Mouse (Mus musculus): ENCODE results near the gene Zfp213. TPM values are rescaled to one million over a fixed set of nuclear protein-coding genes. Genes with fewer than 3 reads are reported as not detected.
"Not testable (repeated sequence)": the region's sequence is repeated elsewhere in the genome, so short reads cannot be mapped to it uniquely, and the experiment has no call there.

Zfp213 gene
- total RNA-seq, 2 experiments from 2014 or later, result 6.5 to 7.0 TPM

- DNase-seq (ENCODE audit: low spot score in 2 of 2); intact Hi-C loops (cut with DNase I): not testable (repeated sequence)
These were observed 32.6 kb downstream of the Zfp213 start for GRCm38 (mm10) chr17:23531408-23531807.

DNA sequence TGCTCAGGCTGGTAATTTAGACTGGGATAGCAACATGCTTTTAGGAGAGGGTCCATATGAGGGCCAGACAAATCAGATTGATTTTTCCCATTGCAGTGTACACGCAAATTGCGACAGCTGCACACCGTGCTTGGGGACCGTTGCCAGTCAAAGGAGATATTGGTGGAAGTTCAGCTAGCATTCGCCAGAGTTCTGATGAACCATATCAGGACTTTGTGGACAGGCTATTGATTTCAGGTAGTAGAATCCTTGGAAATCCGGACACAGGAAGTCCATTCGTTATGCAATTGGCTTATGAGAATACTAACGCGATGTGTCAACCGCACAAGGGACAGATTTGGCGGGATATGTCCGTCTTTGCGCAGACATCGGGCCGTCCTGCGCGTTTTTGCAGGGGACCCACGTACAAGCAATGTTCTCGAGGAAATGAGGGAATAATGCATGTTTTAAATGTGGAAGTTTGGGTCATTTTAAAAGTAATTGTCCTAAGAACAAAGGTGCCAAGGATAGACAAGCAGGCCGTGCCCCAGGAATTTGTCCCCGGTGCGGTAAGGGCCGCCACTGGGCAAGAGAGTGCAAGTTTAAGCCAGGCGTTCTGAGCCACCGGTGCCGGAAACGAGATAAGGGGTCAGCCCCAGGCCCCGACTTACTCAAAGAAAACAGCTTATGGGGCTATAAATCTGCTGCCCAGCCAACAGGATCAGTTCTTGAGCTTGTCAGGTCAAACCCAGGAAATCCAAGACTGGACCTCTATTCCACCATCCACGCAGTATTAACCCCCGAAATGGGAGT is 40.9 kb downstream of the Zfp213 start:
- intact Hi-C loops (cut with DNase I); DNase-seq (ENCODE audit: low spot score in 2 of 2): not testable (repeated sequence)

- intact Hi-C loops (cut with DNase I), result no loop called here
These were observed 45.2 kb downstream of the Zfp213 start for GRCm38 (mm10) chr17:23518701-23519423.

More at GRCm38 (mm10) chr17:23518701-23519423, 45.2 kb downstream of the Zfp213 start:
- no peak for DNase-seq (ENCODE audit: low spot score in 2 of 2)

Other genes with a start within 250 kb of the Zfp213 start
- not detected for gene Vmn2r115, start 220.5 kb downstream of the Zfp213 start, total RNA-seq (2021)
- gene Vmn2r116, start 179.6 kb downstream of the Zfp213 start, total RNA-seq (2021), result not detected
- gene Vmn2r117, start 84.5 kb downstream of the Zfp213 start, total RNA-seq (2021), result not detected
- 10 to 100 TPM; 23.7 to 25.3 TPM for gene Zfp13, start 35.2 kb upstream of the Zfp213 start, total RNA-seq (2021)
- not detected for gene Zscan10, start 36.6 kb upstream of the Zfp213 start, total RNA-seq (2021)
- gene Mmp25, start 81.0 kb upstream of the Zfp213 start, total RNA-seq (2021), result under 1 TPM; 0.32 to 0.34 TPM
- gene Bicdl2, start 96.3 kb upstream of the Zfp213 start, total RNA-seq (2021), result not detected
- gene Hcfc1r1, start 109.4 kb upstream of the Zfp213 start, total RNA-seq (2021), result 100 to 1,000 TPM; 127 to 129 TPM
- gene Thoc6, start 109.6 kb upstream of the Zfp213 start, total RNA-seq (2021), result 1 to 10 TPM; 5.2 to 7.4 TPM
- 10 to 100 TPM; 10.3 to 13.5 TPM for gene Tnfrsf12a, start 113.2 kb upstream of the Zfp213 start, total RNA-seq (2021)
- not detected for gene Cldn6, start 115.0 kb upstream of the Zfp213 start, total RNA-seq (2021)
- gene Cldn9, start 119.8 kb upstream of the Zfp213 start, total RNA-seq (2021), result under 1 TPM in 1 of 2 experiments, not detected in 1; 0.25 TPM
- gene 1520401A03Rik, start 158.5 kb upstream of the Zfp213 start, total RNA-seq (2021), result not detected
- gene Pkmyt1, start 162.1 kb upstream of the Zfp213 start, total RNA-seq (2021), result 1 to 10 TPM; 3.0 to 3.3 TPM
- gene Paqr4, start 176.6 kb upstream of the Zfp213 start, total RNA-seq (2021), result 10 to 100 TPM; 52.8 to 58.2 TPM
- under 1 TPM; 0.60 to 0.71 TPM for gene Kremen2, start 181.6 kb upstream of the Zfp213 start, total RNA-seq (2021)
- 100 to 1,000 TPM; 304 to 305 TPM for gene Flywch1, start 207.4 kb upstream of the Zfp213 start, total RNA-seq (2021)
- 10 to 100 TPM; 14.5 to 15.4 TPM for gene Flywch2, start 221.8 kb upstream of the Zfp213 start, total RNA-seq (2021)
- 100 to 1,000 TPM; 495 to 577 TPM for gene Srrm2, start 226.3 kb upstream of the Zfp213 start, total RNA-seq (2021)